Mouse (Mus musculus): Measurements from ENCODE around the gene Cd83.

The Cd83 gene

GRCm38 (mm10) chr13:43806371-43807271 is 22.0 kb downstream of the Cd83 start:
- DNase-seq (ENCODE audit: extremely low spot score, low read depth, low spot score), result no peak

- no peak for DNase-seq (ENCODE audit: extremely low spot score, low read depth, low spot score)
These were observed 22.7 kb downstream of the Cd83 start for GRCm38 (mm10) chr13:43807272-43807675.

- DNase-seq (ENCODE audit: extremely low spot score, low read depth, low spot score), result no peak
These were observed 26.0 kb downstream of the Cd83 start for GRCm38 (mm10) chr13:43810621-43811020.

- no peak for DNase-seq (ENCODE audit: extremely low spot score, low read depth, low spot score)
These were observed 27.3 kb downstream of the Cd83 start for GRCm38 (mm10) chr13:43811835-43812234.

GRCm38 (mm10) chr13:43813431-43813830 is 28.9 kb downstream of the Cd83 start:
- no peak for DNase-seq (ENCODE audit: extremely low spot score, low read depth, low spot score)

- no peak for DNase-seq (ENCODE audit: extremely low spot score, low read depth, low spot score)
These were observed 32.9 kb downstream of the Cd83 start for GRCm38 (mm10) chr13:43817461-43817860.

- DNase-seq (ENCODE audit: extremely low spot score, low read depth, low spot score), result no peak
These were observed 33.9 kb downstream of the Cd83 start for GRCm38 (mm10) chr13:43818307-43819019.

- no peak for DNase-seq (ENCODE audit: extremely low spot score, low read depth, low spot score)
These were observed 34.4 kb downstream of the Cd83 start for GRCm38 (mm10) chr13:43819020-43819310.

GRCm38 (mm10) chr13:43820071-43820470 is 35.5 kb downstream of the Cd83 start:
- DNase-seq (ENCODE audit: extremely low spot score, low read depth, low spot score), result no peak

GRCm38 (mm10) chr13:43822306-43822705 is 37.7 kb downstream of the Cd83 start:
- DNase-seq (ENCODE audit: extremely low spot score, low read depth, low spot score), result no peak

GRCm38 (mm10) chr13:43828648-43829047 is 44.1 kb downstream of the Cd83 start:
- DNase-seq (ENCODE audit: extremely low spot score, low read depth, low spot score), result no peak

GRCm38 (mm10) chr13:43830892-43831673 is 46.5 kb downstream of the Cd83 start:
- no peak for DNase-seq (ENCODE audit: extremely low spot score, low read depth, low spot score)

- no peak for DNase-seq (ENCODE audit: extremely low spot score, low read depth, low spot score)
These were observed 48.2 kb downstream of the Cd83 start for GRCm38 (mm10) chr13:43832731-43833130.

- no peak for DNase-seq (ENCODE audit: extremely low spot score, low read depth, low spot score)
These were observed 51.8 kb downstream of the Cd83 start for GRCm38 (mm10) chr13:43836376-43836775.

- DNase-seq (ENCODE audit: extremely low spot score, low read depth, low spot score), result no peak
These were observed 53.2 kb downstream of the Cd83 start for GRCm38 (mm10) chr13:43837812-43838211.

GRCm38 (mm10) chr13:43845151-43845550 is 60.6 kb downstream of the Cd83 start:
- no peak for DNase-seq (ENCODE audit: extremely low spot score, low read depth, low spot score)

- no peak for DNase-seq (ENCODE audit: extremely low spot score, low read depth, low spot score)
These were observed 62.6 kb downstream of the Cd83 start for GRCm38 (mm10) chr13:43847186-43847585.

GRCm38 (mm10) chr13:43849816-43850215 is 65.2 kb downstream of the Cd83 start:
- no peak for DNase-seq (ENCODE audit: extremely low spot score, low read depth, low spot score)

GRCm38 (mm10) chr13:43851108-43851507 is 66.5 kb downstream of the Cd83 start:
- DNase-seq (ENCODE audit: extremely low spot score, low read depth, low spot score), result no peak
